Mouse (Mus musculus) adrenal gland, postnatal 25 days (tissue): ENCODE data around the gene Rnf20. TPM values are rescaled to one million over a fixed set of nuclear protein-coding genes. Genes with fewer than 3 reads are reported as not detected.
A peak's percentile ranks its signal among the peaks of the same experiment; 100 is the strongest.

Experiments
- DNase-seq: peaks from one replicate; pipeline ENCODE4 v3.0.0; 2021; ENCODE audit warnings: mixed read lengths
- total RNA-seq: library from RNA; stranded (reverse); gene quantifications from 2 replicates; pipeline ENCODE4 v1.2.3, GENCODE M21; 2021

Gene Rnf20
- total RNA-seq, 1 experiment from 2014 or later: 51.6 TPM

DNA sequence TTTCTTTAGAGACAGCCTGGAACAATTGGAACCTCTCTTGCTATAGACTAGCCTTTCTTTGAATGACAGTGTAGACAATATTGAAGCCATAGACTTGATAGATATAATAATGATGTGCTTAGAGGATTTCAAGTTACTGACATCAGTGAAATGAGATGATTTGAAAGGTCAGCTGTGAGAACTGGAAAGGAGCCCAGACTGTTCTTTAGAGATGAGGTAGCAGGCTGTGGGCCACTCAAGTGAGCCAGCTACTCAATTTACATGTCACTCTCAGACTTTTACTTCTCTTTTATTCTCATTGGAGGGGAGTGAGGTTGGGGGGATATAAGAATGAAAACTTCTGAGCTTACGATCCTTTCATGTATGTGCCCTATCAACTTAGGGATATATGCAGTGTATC is 27.6 kb downstream of the Rnf20 start:
- no peak for DNase-seq

GRCm38 (mm10) chr4:49661664-49662063 is 29.9 kb downstream of the Rnf20 start:
- DNase-seq: no peak

DNA sequence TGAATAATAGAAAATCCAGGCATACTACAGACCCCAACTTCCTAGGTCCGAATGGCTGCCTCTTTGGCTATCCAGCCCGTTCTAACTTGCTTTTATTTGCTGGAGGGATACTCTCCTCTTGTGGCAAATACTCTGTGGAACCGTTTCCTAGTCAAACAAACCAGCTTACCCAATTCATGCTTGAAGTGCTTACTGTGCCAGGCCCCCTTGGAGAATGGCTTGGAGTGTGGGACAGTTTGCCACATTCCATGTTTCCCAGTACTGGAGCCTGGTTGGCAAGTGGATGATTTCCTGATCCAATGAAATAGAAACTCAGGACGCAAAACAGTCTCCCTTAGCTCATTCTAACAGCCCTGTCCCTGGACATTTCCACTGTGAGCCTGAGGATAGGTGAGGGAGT is 30.4 kb downstream of the Rnf20 start:
- no peak for DNase-seq

DNA sequence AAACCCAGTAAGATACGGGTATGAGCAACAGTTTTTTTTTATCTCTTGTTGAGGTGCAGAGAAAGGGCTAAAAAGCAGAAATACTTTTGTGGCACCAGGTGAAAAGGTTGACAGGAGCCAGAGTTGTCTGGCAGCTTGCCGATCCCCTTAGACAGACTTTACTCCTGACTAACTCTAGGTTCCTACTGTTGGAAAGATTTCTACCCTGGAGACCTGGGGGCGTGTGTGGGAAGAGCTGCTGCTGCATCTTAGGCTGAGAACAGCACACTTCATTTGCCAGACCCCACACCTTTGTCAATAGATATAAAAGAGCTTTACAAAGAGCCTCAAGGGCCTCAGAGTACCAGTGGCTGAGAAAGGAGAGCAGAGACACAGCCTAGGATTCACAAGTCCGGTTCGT is 33.0 kb downstream of the Rnf20 start:
- DNase-seq: no peak

DNA sequence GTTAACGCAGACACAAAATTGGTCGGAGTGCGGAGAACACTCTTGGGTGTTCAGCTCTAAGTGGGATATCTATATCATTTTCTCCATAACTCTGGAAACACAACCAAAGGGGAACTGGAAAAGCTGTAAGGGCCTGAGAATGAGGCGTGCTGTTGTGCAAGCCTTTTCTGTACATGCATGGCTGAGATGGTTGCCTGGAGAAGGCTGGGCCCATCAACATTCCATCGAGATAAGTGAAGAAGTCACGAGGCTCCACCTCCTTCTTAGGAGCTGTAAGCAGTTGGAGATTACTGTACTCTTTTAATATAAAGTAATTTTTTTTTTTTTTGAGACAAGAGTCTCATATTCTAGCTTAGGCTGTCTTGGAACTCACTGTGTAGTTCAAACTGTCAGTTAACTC is 44.3 kb downstream of the Rnf20 start:
- DNase-seq: no peak

- DNase-seq: no peak
These were observed 45.0 kb downstream of the Rnf20 start for GRCm38 (mm10) chr4:49676790-49677189.

- no peak for DNase-seq
These were observed 48.5 kb downstream of the Rnf20 start for GRCm38 (mm10) chr4:49680171-49680875.

GRCm38 (mm10) chr4:49681812-49682211 is 50.0 kb downstream of the Rnf20 start, which contains the start of gene Ppp3r2:
TSS of gene Ppp3r2 (minus strand) at chr4:49682024.
- no peak for DNase-seq

DNA sequence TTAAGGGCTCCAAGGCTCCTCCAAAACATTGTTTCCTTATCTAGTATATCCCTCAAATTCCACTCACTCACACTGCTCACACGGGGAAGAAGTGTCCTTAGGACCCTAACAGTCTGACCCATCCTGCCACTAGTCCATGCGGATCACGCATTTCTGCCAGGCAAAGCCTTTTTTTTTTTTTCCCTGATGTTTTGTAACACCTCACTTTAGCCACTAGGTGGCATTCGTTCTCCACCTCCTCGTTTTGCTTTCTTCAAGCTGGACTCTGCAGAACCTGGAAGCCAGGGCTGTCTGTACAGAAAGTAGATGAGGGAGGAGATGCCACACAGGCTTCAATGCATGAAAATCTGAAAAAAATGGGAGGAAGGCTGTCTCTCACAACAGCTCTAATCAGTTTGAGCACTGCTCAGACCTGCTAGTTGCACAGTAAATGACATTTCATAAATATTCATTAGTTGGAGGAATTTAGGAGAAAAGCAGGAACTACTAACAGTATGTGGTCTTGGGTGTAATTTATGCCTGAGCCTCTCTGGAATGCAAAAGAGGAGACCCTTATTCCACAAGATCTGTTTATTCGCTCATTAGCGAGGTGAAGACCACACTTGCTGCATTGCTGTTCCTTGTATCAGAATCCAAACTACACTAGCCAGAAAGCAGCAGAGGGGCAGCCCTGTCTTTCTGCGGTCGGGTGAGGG is 56.9 kb downstream of the Rnf20 start:
- peak; percentile 18 for DNase-seq

- no peak for DNase-seq
These were observed 59.8 kb downstream of the Rnf20 start for GRCm38 (mm10) chr4:49691405-49692194.

Other genes with a start within 250 kb of the Rnf20 start
- gene Acnat2, start 223.9 kb upstream of the Rnf20 start, total RNA-seq: not detected in 2 replicates
- 2.9 and 3.0 TPM in 2 replicates for gene Acnat1, start 158.1 kb upstream of the Rnf20 start, total RNA-seq
- 0.21 and 2.7 TPM in 2 replicates for gene Baat, start 125.4 kb upstream of the Rnf20 start, total RNA-seq
- gene Mrpl50, start 110.9 kb upstream of the Rnf20 start, total RNA-seq: 41.4 and 41.8 TPM in 2 replicates
- 6.9 and 7.7 TPM in 2 replicates for gene Zfp189, start 110.8 kb upstream of the Rnf20 start, total RNA-seq
- 22.3 TPM in 1 of 2 replicates, not detected in the other for gene Aldob, start 82.5 kb upstream of the Rnf20 start, total RNA-seq
- 5.9 and 9.0 TPM in 2 replicates for gene Tmem246, start 34.1 kb upstream of the Rnf20 start, total RNA-seq
- gene Ppp3r2, start 50.0 kb downstream of the Rnf20 start, total RNA-seq: not detected in 2 replicates
- gene Grin3a, start 213.7 kb downstream of the Rnf20 start, total RNA-seq: 0.19 and 0.36 TPM in 2 replicates